Mouse (Mus musculus) hindbrain, postnatal 0 days (tissue): ENCODE measurements at regions not wholly inside any gene's neighbourhood (a gene's known extent, or its start where the extent isn't known, plus 50 kb on each side); places are given as distances from the start of the nearest gene placed in this dataset.

Experiments
- ATAC-seq: fragments of 200-750 bp; cut with Nextera tagmentation; 2 replicates; pipeline ENCODE4 v1.8.0; 2017; ENCODE audit warnings: mild to moderate bottlenecking, moderate TSS enrichment, moderate library complexity
- DNase-seq: peaks from one replicate; pipeline ENCODE4 v3.0.0-alpha.2; 2015; ENCODE audit warnings: low spot score
- H3K27ac ChIP-seq: fragments of 300-500 bp; sonication (generic); 2 replicates; pipeline ENCODE4 v1.5.1; 2014; ENCODE audit warnings: mild to moderate bottlenecking
- H3K27me3 ChIP-seq: fragments of 300-500 bp; sonication (generic); 2 replicates; pipeline ENCODE4 v1.6.1; 2014; ENCODE audit warnings: low read length, mixed read lengths; ENCODE audit not compliant: insufficient read depth
- H3K36me3 ChIP-seq: fragments of 300-500 bp; sonication (generic); 2 replicates; pipeline ENCODE4 v1.6.1; 2014; ENCODE audit warnings: low read length, mixed read lengths; ENCODE audit not compliant: insufficient read depth
- H3K4me1 ChIP-seq: fragments of 300-500 bp; sonication (generic); 2 replicates; pipeline ENCODE4 v1.6.1; 2014; ENCODE audit warnings: antibody characterized with exemption, low read length, mixed read lengths; ENCODE audit not compliant: insufficient read depth
- H3K4me2 ChIP-seq: fragments of 300-500 bp; sonication (generic); 2 replicates; pipeline ENCODE4 v1.6.1; 2014; ENCODE audit warnings: low read depth, mild to moderate bottlenecking, low read length, moderate library complexity, mixed read lengths
- H3K4me3 ChIP-seq: fragments of 300-500 bp; sonication (generic); 2 replicates; pipeline ENCODE4 v1.5.1; 2014; ENCODE audit warnings: low read length
- H3K9ac ChIP-seq: fragments of 300-500 bp; sonication (generic); replicated peaks from 2 replicates; pipeline ENCODE4 v1.6.1; 2014; ENCODE audit warnings: mild to moderate bottlenecking, low read length, moderate library complexity, mixed read lengths
- H3K9me3 ChIP-seq: fragments of 300-500 bp; sonication (generic); 2 replicates; pipeline ENCODE4 v1.6.1; 2016; ENCODE audit warnings: low read length, mixed read lengths
- CTCF ChIP-seq: IDR thresholded peaks from 2 replicates; pipeline ENCODE4 v1.5.1; 2016; ENCODE audit warnings: antibody characterized with exemption, control low read depth, low read depth
- WGBS: fragments of 180-500 bp; shearing (Covaris S2); extraction: QIAGEN DNeasy Blood & Tissue Kit; methylation state at CpG from one replicate; pipeline ENCODE4 v1.1.7; 2014; 5-methylcytosine and 5-hydroxymethylcytosine counted together

GRCm38 (mm10) chr9:61578255-61578654 lies 206.1 kb downstream of the Tle3 start:
- Histone ChIP-seq H3K4me2 (no peak overlapping the region), H3K27ac (no peak overlapping the region), H3K36me3 (no peaks in the 10 kb centered on the region), H3K27me3 (no peaks in the 10 kb centered on the region), H3K4me3 (no peak overlapping the region), H3K9ac (no peak overlapping the region), H3K4me1 (0 out of 2 replicates have a peak, but pooled peaks cover 7% of the 10 kb centered on the region), H3K9me3 (no peaks in the 10 kb centered on the region)
- TF ChIP-seq CTCF = no peak
- DNase-seq = no peak
- 81% methylated on average over 5 of the region's 5 CpGs for WGBS
- no peak for ATAC-seq

DNA sequence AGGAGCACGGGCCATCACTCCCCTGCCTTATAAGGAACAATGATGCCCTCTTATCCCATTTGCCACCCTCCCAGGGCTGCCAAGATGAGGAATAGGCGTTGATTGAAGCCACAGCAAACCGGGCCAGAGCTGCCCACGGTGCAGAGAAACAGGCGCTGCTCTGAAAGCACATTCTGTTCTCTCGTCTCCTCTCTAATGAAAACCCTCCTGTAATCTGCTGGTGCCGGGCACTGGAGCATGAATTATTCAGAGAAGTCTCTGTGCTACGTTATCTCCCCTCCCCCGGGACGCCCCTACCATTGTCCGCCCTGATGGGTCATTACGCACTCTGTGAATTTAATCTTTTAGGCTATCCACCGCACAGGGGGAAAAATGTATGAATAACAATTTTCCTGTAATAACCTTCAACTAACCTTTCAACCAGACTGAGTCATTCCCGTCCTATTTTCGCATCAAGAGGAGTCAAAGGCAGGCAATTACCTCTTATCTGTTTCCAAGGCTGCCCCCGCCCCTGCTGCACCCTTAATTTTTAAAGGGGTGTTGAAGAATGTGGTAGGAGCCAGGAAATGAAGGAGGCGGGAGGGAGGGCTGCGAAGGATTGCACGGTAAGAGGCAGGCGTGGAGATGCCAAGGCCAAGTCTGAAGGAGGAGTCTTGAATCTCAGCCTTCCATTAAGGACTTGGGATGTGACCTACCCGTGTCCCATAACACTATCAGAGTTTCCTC lies 201.6 kb downstream of the Tle3 start:
- H3K4me1 ChIP-seq = 0 out of 2 replicates have a peak, but pooled peaks cover 11% of the 10 kb centered on the region
- no peak for TF ChIP-seq CTCF
- no peaks in the 10 kb centered on the region for H3K27me3 ChIP-seq
- H3K4me2 ChIP-seq = no peak overlapping the region
- no peaks in the 10 kb centered on the region for H3K9me3 ChIP-seq
- 17% methylated on average over 21 of the region's 21 CpGs for WGBS
- no peak overlapping the region for H3K9ac ChIP-seq
- H3K36me3 ChIP-seq = no peaks in the 10 kb centered on the region
- peak; percentile 77 for DNase-seq
- peak; percentile 85 for ATAC-seq
- no peak overlapping the region for H3K4me3 ChIP-seq
- peak overlapping the region; percentile 62 for H3K27ac ChIP-seq

- Histone ChIP-seq H3K36me3 (no peaks in the 10 kb centered on the region), H3K9ac (no peak overlapping the region), H3K4me3 (no peak overlapping the region), H3K27me3 (no peaks in the 10 kb centered on the region), H3K4me2 (no peak overlapping the region), H3K9me3 (no peaks in the 10 kb centered on the region), H3K4me1 (peaks cover 7% of the 10 kb centered on the region), H3K27ac (no peak overlapping the region)
- DNase-seq (peak; percentile 45), ATAC-seq (no peak)
- WGBS = 30% methylated on average over 8 of the region's 8 CpGs
- TF ChIP-seq CTCF = no peak
Measured at GRCm38 (mm10) chr9:61563017-61563416, 190.9 kb downstream of the Tle3 start.

- no peak overlapping the region for H3K4me3 ChIP-seq
- no peaks in the 10 kb centered on the region; the same call in 1 of the 2 replicates for H3K27me3 ChIP-seq
- H3K4me2 ChIP-seq = no peak overlapping the region
- no peaks in the 10 kb centered on the region for H3K9me3 ChIP-seq
- WGBS = 26% methylated on average over 8 of the region's 8 CpGs
- ATAC-seq (no peak), DNase-seq (peak; percentile 36)
- H3K4me1 ChIP-seq = peaks cover 7% of the 10 kb centered on the region
- H3K27ac ChIP-seq = no peak overlapping the region
- H3K36me3 ChIP-seq = no peaks in the 10 kb centered on the region
- no peak overlapping the region for H3K9ac ChIP-seq
- TF ChIP-seq CTCF = no peak
Measured at GRCm38 (mm10) chr9:61561551-61561950, 189.4 kb downstream of the Tle3 start.

- Histone ChIP-seq H3K9ac (no peak overlapping the region), H3K27ac (no peak overlapping the region), H3K27me3 (no peaks in the 10 kb centered on the region; the same call in 1 of the 2 replicates), H3K9me3 (no peaks in the 10 kb centered on the region), H3K36me3 (no peaks in the 10 kb centered on the region), H3K4me1 (peaks cover 10% of the 10 kb centered on the region), H3K4me3 (no peak overlapping the region), H3K4me2 (no peak overlapping the region)
- 46% methylated on average over 10 of the region's 10 CpGs for WGBS
- DNase-seq = peak; percentile 78
- no peak for TF ChIP-seq CTCF
- ATAC-seq = peak; percentile 90
Measured at GRCm38 (mm10) chr9:61558621-61559020, 186.5 kb downstream of the Tle3 start.

DNA sequence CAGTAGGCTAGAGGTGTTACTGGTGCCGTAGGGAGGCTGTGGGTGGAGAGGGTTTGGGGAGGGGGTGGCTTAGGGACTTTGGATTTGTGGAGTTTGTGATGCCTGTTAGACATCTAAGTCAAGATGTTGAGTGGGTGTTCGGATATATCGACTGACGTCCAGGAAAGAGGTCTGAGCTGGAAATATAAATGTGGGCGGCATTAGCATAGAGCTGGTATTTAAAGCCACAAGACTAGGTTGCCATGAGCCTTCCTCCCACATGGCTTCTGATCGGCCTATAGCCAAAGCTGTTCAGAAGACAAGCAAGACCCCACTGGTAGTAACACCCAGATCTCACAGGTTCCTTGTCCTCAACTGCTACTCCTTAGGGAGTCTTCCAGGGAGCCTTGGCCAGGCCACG lies 184.9 kb downstream of the Tle3 start:
- Histone ChIP-seq H3K27ac (no peak overlapping the region), H3K4me3 (no peak overlapping the region), H3K9ac (no peak overlapping the region), H3K4me2 (no peak overlapping the region), H3K27me3 (no peaks in the 10 kb centered on the region; the same call in 1 of the 2 replicates), H3K4me1 (peaks cover 6% of the 10 kb centered on the region; the same call in 1 of the 2 replicates), H3K36me3 (no peaks in the 10 kb centered on the region), H3K9me3 (no peaks in the 10 kb centered on the region)
- TF ChIP-seq CTCF = no peak
- WGBS = 94% methylated on average over 7 of the region's 7 CpGs
- ATAC-seq (no peak), DNase-seq (no peak)

GRCm38 (mm10) chr9:61555173-61555572 lies 183.0 kb downstream of the Tle3 start:
- 50% methylated on average over 8 of the region's 8 CpGs for WGBS
- Histone ChIP-seq H3K27me3 (no peaks in the 10 kb centered on the region; the same call in 1 of the 2 replicates), H3K9ac (no peak overlapping the region), H3K27ac (no peak overlapping the region), H3K9me3 (no peaks in the 10 kb centered on the region), H3K4me1 (0 out of 2 replicates have a peak, but pooled peaks cover 3% of the 10 kb centered on the region), H3K4me2 (no peak overlapping the region), H3K4me3 (no peak overlapping the region), H3K36me3 (no peaks in the 10 kb centered on the region)
- no peak for TF ChIP-seq CTCF
- ATAC-seq (no peak), DNase-seq (peak; percentile 50)
